Mouse (Mus musculus): ENCODE results near the gene Nub1. TPM values are rescaled to one million over a fixed set of nuclear protein-coding genes. Genes with fewer than 3 reads are reported as not detected.

Nub1 gene
- polyA plus RNA-seq, 1 experiment = not detected

DNA sequence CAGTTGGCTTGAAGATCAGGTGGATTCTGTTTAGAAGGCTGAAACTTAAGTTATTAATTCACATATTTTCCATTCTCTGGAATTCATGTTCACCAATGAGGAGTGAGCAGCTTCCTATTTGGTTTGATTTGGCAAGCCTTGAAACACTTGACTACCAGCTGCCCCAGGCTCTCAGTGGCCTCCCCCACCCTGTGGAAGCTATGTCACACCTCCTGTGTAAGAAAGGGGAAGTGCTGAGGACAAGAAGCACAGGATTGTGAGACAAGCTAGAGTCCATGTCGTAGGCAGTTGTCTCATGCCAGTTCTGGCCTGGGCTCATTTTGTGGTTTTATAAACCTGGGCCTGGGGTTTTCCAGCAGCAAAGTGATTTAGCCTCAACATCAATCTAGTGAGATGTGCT, 2.4 kb downstream of the Nub1 start:
- TF ChIP-seq CTCF (IDR thresholded peaks at IDR 0.05; ENCODE audit: insufficient read depth, low read depth, low read length) (no peak), POLR2A (IDR thresholded peaks at IDR 0.05; ENCODE audit: insufficient read depth, low read depth, low read length) (no peak)
- Histone ChIP-seq H3K4me1 (ENCODE audit: control insufficient read depth, insufficient read depth, low read length) (peaks cover 14% of the 10 kb centered on the region), H3K4me3 (ENCODE audit: insufficient read depth, low read depth, low read length) (no peak overlapping the region), H3K27ac (ENCODE audit: insufficient read depth, low read depth, low read length) (no peak overlapping the region)
- 71% methylated on average over 1 of the region's 1 CpGs for WGBS

DNA sequence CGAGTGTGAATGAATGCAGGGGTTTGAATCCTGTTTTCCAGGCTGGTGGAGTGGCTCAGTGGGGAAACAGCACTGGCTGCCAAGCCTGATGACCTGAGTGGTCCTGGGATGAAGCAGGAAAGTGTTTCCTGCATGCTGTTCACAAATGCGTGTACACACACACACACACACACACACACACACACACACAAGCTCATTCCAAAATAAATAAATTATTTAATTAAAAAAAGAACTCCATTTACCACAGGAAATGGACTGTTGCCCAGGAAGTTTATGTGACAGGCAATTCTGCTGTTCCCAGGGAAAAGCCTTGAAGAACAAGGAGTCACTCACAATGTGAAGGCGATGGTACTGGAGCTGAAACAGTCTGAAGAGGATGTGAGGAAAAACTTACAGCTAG, 11.4 kb downstream of the Nub1 start:
- Histone ChIP-seq H3K4me3 (ENCODE audit: insufficient read depth, low read depth, low read length) (no peak overlapping the region), H3K27ac (ENCODE audit: insufficient read depth, low read depth, low read length) (peak overlapping the region; percentile 31; the same call in 1 of the 2 replicates), H3K4me1 (ENCODE audit: control insufficient read depth, insufficient read depth, low read length) (peaks cover 9% of the 10 kb centered on the region)
- TF ChIP-seq POLR2A (IDR thresholded peaks at IDR 0.05; ENCODE audit: insufficient read depth, low read depth, low read length) (no peak), CTCF (IDR thresholded peaks at IDR 0.05; ENCODE audit: insufficient read depth, low read depth, low read length) (no peak)
- 59% methylated on average over 3 of the region's 3 CpGs for WGBS

DNA sequence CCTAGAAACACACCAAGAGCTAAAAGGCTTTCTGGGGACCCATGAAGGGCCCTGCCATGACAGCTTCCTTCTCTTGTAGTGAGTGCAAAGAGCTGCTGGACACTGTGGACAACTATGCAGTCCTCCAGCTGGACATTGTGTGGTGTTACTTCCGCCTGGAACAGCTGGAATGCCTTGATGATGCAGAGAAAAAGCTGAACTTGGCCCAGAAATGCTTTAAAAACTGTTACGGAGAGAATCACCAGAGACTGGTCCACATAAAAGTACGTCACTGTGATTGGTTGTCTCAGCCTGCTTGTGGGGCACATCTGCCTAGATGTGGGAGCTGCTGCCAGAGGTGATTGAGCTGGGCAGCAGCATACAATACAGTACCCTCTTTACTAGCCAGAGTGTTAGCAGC, 15.9 kb downstream of the Nub1 start:
- H3K27ac ChIP-seq (ENCODE audit: insufficient read depth, low read depth, low read length) = no peak overlapping the region
- 91% methylated on average over 3 of the region's 3 CpGs for WGBS

DNA sequence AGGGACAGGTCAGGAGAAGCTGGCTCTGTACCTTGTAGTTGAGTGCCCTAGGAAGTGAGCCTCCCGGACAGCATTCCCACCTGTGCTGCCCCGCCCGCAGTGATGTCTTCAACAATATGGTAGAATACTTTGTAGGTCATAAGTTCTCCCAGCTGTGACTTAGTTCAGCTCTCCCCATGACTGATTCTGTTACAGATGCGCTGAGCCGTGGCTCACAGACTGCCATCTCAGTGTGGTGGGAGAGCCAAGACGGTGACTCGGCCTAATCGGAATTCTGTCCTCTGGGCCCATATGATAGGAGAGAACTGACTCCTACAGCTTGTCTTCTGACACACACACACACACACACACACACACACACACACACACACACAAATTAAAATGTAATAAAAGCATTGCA, 19.3 kb downstream of the Nub1 start:
- 95% methylated on average over 8 of the region's 8 CpGs for WGBS
- TF ChIP-seq CTCF (IDR thresholded peaks at IDR 0.05; ENCODE audit: insufficient read depth, low read depth, low read length) (no peak), POLR2A (IDR thresholded peaks at IDR 0.05; ENCODE audit: insufficient read depth, low read depth, low read length) (no peak)
- H3K4me3 ChIP-seq (ENCODE audit: insufficient read depth, low read depth, low read length) = no peak overlapping the region
- no peaks in the 10 kb centered on the region for H3K4me1 ChIP-seq (ENCODE audit: control insufficient read depth, insufficient read depth, low read length)
- no peak overlapping the region for H3K27ac ChIP-seq (ENCODE audit: insufficient read depth, low read depth, low read length)

More for the DNA sequence above, 15.9 kb downstream of the Nub1 start:
- peaks cover 9% of the 10 kb centered on the region for H3K4me1 ChIP-seq (ENCODE audit: control insufficient read depth, insufficient read depth, low read length)
- H3K4me3 ChIP-seq (ENCODE audit: insufficient read depth, low read depth, low read length) = no peak overlapping the region
- TF ChIP-seq CTCF (IDR thresholded peaks at IDR 0.05; ENCODE audit: insufficient read depth, low read depth, low read length) (no peak), POLR2A (IDR thresholded peaks at IDR 0.05; ENCODE audit: insufficient read depth, low read depth, low read length) (no peak)

DNA sequence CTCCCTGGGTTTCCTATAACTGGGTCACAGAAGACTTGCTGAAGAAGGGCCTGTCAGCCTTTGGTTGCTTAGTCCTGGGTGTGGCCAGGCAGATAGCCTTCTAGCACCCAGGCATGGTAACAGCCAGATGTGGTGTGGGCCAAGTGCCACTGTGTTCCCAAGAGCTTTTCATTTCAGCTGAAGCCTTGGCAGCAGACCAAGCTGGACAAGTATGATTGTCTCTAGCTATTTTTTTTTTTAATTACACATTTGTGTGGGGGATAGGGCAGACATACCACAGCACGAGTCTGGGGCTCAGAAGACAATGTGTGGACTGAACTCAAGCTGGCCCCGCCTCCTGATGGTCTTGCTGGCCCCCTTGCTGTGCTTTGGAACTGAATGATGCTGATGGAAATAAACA, 24.6 kb downstream of the Nub1 start:
- WGBS = 45% methylated on average over 2 of the region's 2 CpGs
- TF ChIP-seq POLR2A (IDR thresholded peaks at IDR 0.05; ENCODE audit: insufficient read depth, low read depth, low read length) (no peak), CTCF (IDR thresholded peaks at IDR 0.05; ENCODE audit: insufficient read depth, low read depth, low read length) (no peak)

DNA sequence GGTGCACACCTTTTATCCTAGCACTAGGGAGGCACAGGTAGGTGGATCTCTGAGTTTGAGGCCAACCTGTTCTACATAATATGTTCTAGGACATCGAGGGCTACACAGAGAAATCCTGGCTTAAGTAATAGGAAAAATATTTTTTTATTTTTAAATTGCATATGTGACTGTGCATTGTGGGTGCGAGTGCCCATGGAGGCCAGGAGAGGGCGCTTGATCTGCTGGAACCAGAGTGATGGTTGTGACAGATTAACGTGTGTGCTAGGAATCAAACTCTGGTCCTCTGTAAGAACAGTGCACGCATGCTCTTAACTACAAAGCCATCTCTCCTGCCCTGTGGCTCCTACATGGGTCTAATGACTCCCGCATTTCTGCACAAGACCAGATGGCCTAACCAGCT, 26.3 kb downstream of the Nub1 start:
- WGBS = 97% methylated on average over 6 of the region's 6 CpGs
- Histone ChIP-seq H3K4me3 (ENCODE audit: insufficient read depth, low read depth, low read length) (no peak overlapping the region), H3K4me1 (ENCODE audit: control insufficient read depth, insufficient read depth, low read length) (peaks cover 12% of the 10 kb centered on the region; the same call in 1 of the 2 replicates), H3K27ac (ENCODE audit: insufficient read depth, low read depth, low read length) (no peak overlapping the region)
- TF ChIP-seq CTCF (IDR thresholded peaks at IDR 0.05; ENCODE audit: insufficient read depth, low read depth, low read length) (no peak), POLR2A (IDR thresholded peaks at IDR 0.05; ENCODE audit: insufficient read depth, low read depth, low read length) (no peak)

More for the DNA sequence above, 24.6 kb downstream of the Nub1 start:
- Histone ChIP-seq H3K4me1 (ENCODE audit: control insufficient read depth, insufficient read depth, low read length) (peaks cover 12% of the 10 kb centered on the region; the same call in 1 of the 2 replicates), H3K4me3 (ENCODE audit: insufficient read depth, low read depth, low read length) (no peak overlapping the region), H3K27ac (ENCODE audit: insufficient read depth, low read depth, low read length) (no peak overlapping the region)

DNA sequence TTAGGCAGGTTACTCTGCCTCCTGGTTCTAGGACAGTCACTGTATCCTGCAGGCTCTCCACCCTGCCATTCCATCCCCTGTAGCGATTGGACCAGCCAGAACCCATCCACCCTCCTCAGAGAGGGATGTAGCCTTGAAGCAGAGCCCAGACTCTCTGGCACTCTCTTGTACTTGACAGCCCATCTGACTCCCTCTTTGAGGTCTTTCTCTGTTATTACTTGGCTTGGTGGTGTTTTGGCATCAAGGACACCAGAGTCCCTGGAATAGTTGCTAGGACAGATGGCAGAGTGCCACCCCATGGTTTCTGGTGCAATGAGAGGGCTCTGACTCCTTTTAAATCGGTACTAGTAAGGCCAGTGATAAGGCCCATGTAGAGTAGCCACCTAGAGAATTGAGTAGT, 27.9 kb downstream of the Nub1 start:
- Histone ChIP-seq H3K27ac (ENCODE audit: insufficient read depth, low read depth, low read length) (no peak overlapping the region), H3K4me1 (ENCODE audit: control insufficient read depth, insufficient read depth, low read length) (peaks cover 12% of the 10 kb centered on the region; the same call in 1 of the 2 replicates), H3K4me3 (ENCODE audit: insufficient read depth, low read depth, low read length) (no peak overlapping the region)
- 36% methylated on average over 2 of the region's 2 CpGs for WGBS
- TF ChIP-seq CTCF (IDR thresholded peaks at IDR 0.05; ENCODE audit: insufficient read depth, low read depth, low read length) = no peak
- TF ChIP-seq POLR2A (IDR thresholded peaks at IDR 0.05; ENCODE audit: insufficient read depth, low read depth, low read length) = no peak

DNA sequence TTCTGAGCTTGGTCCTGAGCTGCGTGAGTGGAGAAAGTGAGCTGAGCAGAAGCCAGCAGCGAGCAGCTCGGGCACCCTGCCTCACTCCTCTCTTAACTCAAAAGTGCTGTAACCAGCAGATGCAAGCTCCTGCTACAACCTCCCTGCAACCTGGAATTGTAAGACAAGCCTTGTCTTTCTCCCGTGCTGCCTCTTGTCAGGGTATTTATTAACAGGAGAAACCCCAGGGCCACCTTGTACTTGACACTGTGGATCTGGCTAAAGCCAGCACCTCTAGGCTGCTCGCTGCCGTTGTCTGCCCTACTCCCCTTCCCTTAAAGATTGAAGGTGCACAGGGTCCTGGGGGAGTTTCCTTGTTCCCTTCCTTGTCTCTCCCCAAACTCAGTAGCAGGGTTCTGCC, 28.7 kb downstream of the Nub1 start:
- Histone ChIP-seq H3K4me1 (ENCODE audit: control insufficient read depth, insufficient read depth, low read length) (peaks cover 12% of the 10 kb centered on the region; the same call in 1 of the 2 replicates), H3K4me3 (ENCODE audit: insufficient read depth, low read depth, low read length) (no peak overlapping the region), H3K27ac (ENCODE audit: insufficient read depth, low read depth, low read length) (no peak overlapping the region)
- TF ChIP-seq POLR2A (IDR thresholded peaks at IDR 0.05; ENCODE audit: insufficient read depth, low read depth, low read length) = no peak
- TF ChIP-seq CTCF (IDR thresholded peaks at IDR 0.05; ENCODE audit: insufficient read depth, low read depth, low read length) = no peak
- WGBS = 73% methylated on average over 6 of the region's 6 CpGs

DNA sequence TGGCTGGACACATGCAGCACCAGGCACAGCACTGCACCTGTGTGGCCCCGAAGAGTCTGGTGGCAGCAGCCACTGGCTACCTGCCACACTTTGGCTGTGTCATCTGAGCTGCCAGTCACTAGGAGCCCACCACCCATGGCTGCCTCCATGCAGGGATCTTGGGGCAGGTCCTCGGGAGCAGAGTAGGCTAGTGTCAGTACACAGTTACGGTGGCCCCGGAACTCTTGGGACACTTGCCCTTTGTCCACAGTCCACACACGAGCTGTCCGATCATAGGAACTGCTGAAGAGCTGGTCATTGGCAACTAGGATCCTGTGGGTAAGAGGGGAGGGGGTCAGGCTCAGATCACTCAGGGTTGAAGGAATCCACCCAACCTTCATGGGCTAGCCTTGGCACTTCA, 32.7 kb downstream of the Nub1 start:
- no peak overlapping the region for H3K27ac ChIP-seq (ENCODE audit: insufficient read depth, low read depth, low read length)
- 0 out of 2 replicates have a peak, but pooled peaks cover 4% of the 10 kb centered on the region for H3K4me1 ChIP-seq (ENCODE audit: control insufficient read depth, insufficient read depth, low read length)
- WGBS = 90% methylated on average over 6 of the region's 6 CpGs
- no peak overlapping the region for H3K4me3 ChIP-seq (ENCODE audit: insufficient read depth, low read depth, low read length)
- TF ChIP-seq POLR2A (IDR thresholded peaks at IDR 0.05; ENCODE audit: insufficient read depth, low read depth, low read length) = no peak
- no peak for TF ChIP-seq CTCF (IDR thresholded peaks at IDR 0.05; ENCODE audit: insufficient read depth, low read depth, low read length)

DNA sequence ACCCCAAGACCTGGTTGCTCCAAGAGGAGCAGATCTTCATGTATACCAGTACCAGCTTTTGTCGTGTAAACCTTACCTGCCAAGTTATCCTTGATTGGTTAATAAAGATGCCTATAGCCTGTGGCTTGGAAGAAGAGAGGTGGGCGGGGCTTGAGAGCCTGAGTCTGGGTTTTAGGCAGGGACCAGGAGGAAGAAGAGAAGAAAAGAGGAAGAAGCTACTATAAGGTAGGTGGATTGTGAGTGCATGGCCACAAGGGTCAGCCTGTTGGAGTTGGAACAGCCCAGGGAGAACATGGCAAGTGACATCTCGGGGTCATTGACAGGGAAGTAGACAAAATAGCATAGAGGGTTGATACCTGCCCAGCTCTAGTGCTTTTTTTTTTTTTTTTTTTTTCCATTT, 34.5 kb downstream of the Nub1 start:
- H3K4me3 ChIP-seq (ENCODE audit: insufficient read depth, low read depth, low read length) = no peak overlapping the region
- no peak for TF ChIP-seq CTCF (IDR thresholded peaks at IDR 0.05; ENCODE audit: insufficient read depth, low read depth, low read length)
- TF ChIP-seq POLR2A (IDR thresholded peaks at IDR 0.05; ENCODE audit: insufficient read depth, low read depth, low read length) = no peak
- WGBS = 91% methylated on average over 3 of the region's 3 CpGs
- H3K4me1 ChIP-seq (ENCODE audit: control insufficient read depth, insufficient read depth, low read length) = 0 out of 2 replicates have a peak, but pooled peaks cover 3% of the 10 kb centered on the region
- no peak overlapping the region for H3K27ac ChIP-seq (ENCODE audit: insufficient read depth, low read depth, low read length)

Data from olfactory bulb, adult 2 months (tissue).